Mouse (Mus musculus): ENCODE data around the gene Pla2g3.

Gene Pla2g3

GRCm38 (mm10) chr11:3536745-3537333 is 48.8 kb downstream of the Pla2g3 start:
- no peak for DNase-seq (ENCODE audit: low spot score)

GRCm38 (mm10) chr11:3537711-3538110 is 49.6 kb downstream of the Pla2g3 start:
- DNase-seq (ENCODE audit: low spot score), result no peak

- DNase-seq (ENCODE audit: low spot score), result no peak
Observed at GRCm38 (mm10) chr11:3538341-3538740, 50.3 kb downstream of the Pla2g3 start.

- DNase-seq (ENCODE audit: low spot score), result peak; percentile 94
Observed at GRCm38 (mm10) chr11:3539111-3539825, 51.2 kb downstream of the Pla2g3 start.

- DNase-seq (ENCODE audit: low spot score), result no peak
Observed at GRCm38 (mm10) chr11:3539826-3540196, 51.7 kb downstream of the Pla2g3 start.

GRCm38 (mm10) chr11:3540451-3541085 is 52.5 kb downstream of the Pla2g3 start, which contains the start of gene Smtn:
TSS of gene Smtn (minus strand) at chr11:3540612.
- no peak for DNase-seq (ENCODE audit: low spot score)

- no peak for DNase-seq (ENCODE audit: low spot score)
Observed at GRCm38 (mm10) chr11:3541932-3542331, 53.8 kb downstream of the Pla2g3 start.

GRCm38 (mm10) chr11:3543001-3543400 is 54.9 kb downstream of the Pla2g3 start:
- peak; percentile 56 for DNase-seq (ENCODE audit: low spot score)

GRCm38 (mm10) chr11:3544409-3544808 is 56.3 kb downstream of the Pla2g3 start:
- no peak for DNase-seq (ENCODE audit: low spot score)

GRCm38 (mm10) chr11:3545531-3546241 is 57.6 kb downstream of the Pla2g3 start:
- peak; percentile 55 for DNase-seq (ENCODE audit: low spot score)

GRCm38 (mm10) chr11:3546242-3546562 is 58.1 kb downstream of the Pla2g3 start:
- DNase-seq (ENCODE audit: low spot score), result no peak

GRCm38 (mm10) chr11:3547047-3547446 is 59.0 kb downstream of the Pla2g3 start:
- DNase-seq (ENCODE audit: low spot score), result no peak

- DNase-seq (ENCODE audit: low spot score), result peak; percentile 22
Observed at GRCm38 (mm10) chr11:3547969-3548368, 59.9 kb downstream of the Pla2g3 start.

- no peak for DNase-seq (ENCODE audit: low spot score)
Observed at GRCm38 (mm10) chr11:3548564-3549295, 60.6 kb downstream of the Pla2g3 start.

Measured in adipocyte (in vitro differentiated cells).